Mouse (Mus musculus) embryonic stem cell, embryonic (primary cell): ENCODE measurements around the gene Pgs1.

ENCODE experiments used
- CTCF ChIA-PET, 4 experiments: fragments of 300-600 bp in 2 of 4; fragments of 350-600 bp in 2 of 4; sonication (Branson Sonifier 250); formaldehyde crosslinking; loops; one replicate each; lab custom pipeline; 2022; ENCODE audit warnings: inconsistent platforms in 2 of 4; lab: Charles Lee
- POLR2A ChIA-PET, 4 experiments: fragments of 300-600 bp in 2 of 4; fragments of 350-600 bp in 2 of 4; sonication (Branson Sonifier 250); formaldehyde crosslinking; loops; one replicate each; lab custom pipeline; 2022; ENCODE audit warnings: antibody characterized with exemption in 4 of 4, inconsistent platforms in 1 of 4; lab: Charles Lee

Gene Pgs1

DNA sequence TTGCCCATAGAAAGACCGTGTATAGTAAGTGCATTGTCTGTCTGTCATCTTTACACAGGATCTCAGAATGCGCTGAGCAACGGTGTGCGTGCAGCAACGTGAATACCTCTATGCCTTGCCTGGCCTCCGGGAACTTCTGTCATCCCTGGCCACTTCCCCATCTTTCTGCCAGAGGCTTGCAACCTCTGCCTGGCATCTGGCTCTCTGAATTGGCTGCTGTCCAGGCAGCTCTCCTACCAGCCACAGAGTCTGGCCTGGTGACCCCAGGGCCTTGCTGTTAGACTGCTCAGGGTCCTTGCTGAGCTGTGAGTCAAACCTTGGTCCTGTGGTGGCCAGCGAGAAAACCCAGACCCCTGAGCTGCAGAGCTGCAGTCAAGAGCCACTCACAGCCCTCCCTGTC is 27.9 kb upstream of the Pgs1 start:
- CTCF ChIA-PET: interaction anchor here in 2 of 4 experiments (0.6 to 1.4 kb wide), 3 partner anchors 9 to 1062 kb away, joined by 3 to 6 read pairs (median 3); no protein-coding TSS in a partner anchor

GRCm38 (mm10) chr11:117959166-117959565 is 26.9 kb upstream of the Pgs1 start:
- POLR2A ChIA-PET: interaction anchor here in 2 of 4 experiments (1.0 to 16.8 kb wide), 13 partner anchors 7 to 78 kb away, joined by 3 to 236 read pairs (median 4); partner anchors contain the start of gene Socs3 (in 2 of the 2)

More for the DNA sequence above, 27.9 kb upstream of the Pgs1 start:
- POLR2A ChIA-PET: interaction anchor here in 3 of 4 experiments (0.6 to 16.8 kb wide), 13 partner anchors 8 to 69 kb away, joined by 3 to 236 read pairs (median 3); partner anchors contain the start of gene Socs3 (in 3 of the 3)

GRCm38 (mm10) chr11:117959741-117960381 is 26.2 kb upstream of the Pgs1 start:
- ChIA-PET CTCF (interaction anchor here in 3 of 4 experiments (0.6 to 1.1 kb wide), 7 partner anchors 10 to 956 kb away, joined by 3 to 6 read pairs (median 4); partner anchors contain the start of gene Socs3 (in 1 of the 3)), POLR2A (interaction anchor here in 3 of 4 experiments (0.5 to 16.8 kb wide), 15 partner anchors 6 to 569 kb away, joined by 3 to 236 read pairs (median 4); partner anchors contain the start of gene Socs3 (in 2 of the 3))

More at GRCm38 (mm10) chr11:117959166-117959565, 26.9 kb upstream of the Pgs1 start:
- CTCF ChIA-PET: interaction anchor here in 3 of 4 experiments (0.6 to 1.4 kb wide), 5 partner anchors 10 to 955 kb away, joined by 3 to 6 read pairs (median 3); no protein-coding TSS in a partner anchor

GRCm38 (mm10) chr11:117960601-117961000 is 25.5 kb upstream of the Pgs1 start:
- CTCF ChIA-PET: interaction anchor here in 1 of 4 experiments (1.1 kb wide), 1 partner anchor 48 kb away, joined by 3 read pairs; no protein-coding TSS in a partner anchor
- POLR2A ChIA-PET: interaction anchor here in 3 of 4 experiments (0.7 to 16.8 kb wide), 14 partner anchors 6 to 549 kb away, joined by 3 to 236 read pairs (median 4); partner anchors contain the start of gene Socs3 (in 2 of the 3)

- ChIA-PET POLR2A (interaction anchor here (0.6 to 11.9 kb wide), 63 partner anchors 8 to 891 kb away, joined by 3 to 236 read pairs (median 5); partner anchors contain the start of genes Pgs1 (in 2 of the 4), Tnrc6c (in 1 of the 4) and Usp36 (in 1 of the 4)), CTCF (interaction anchor here in 3 of 4 experiments (1.2 to 3.4 kb wide), 11 partner anchors 13 to 112 kb away, joined by 3 to 18 read pairs (median 4); no protein-coding TSS in a partner anchor)
These were observed 23.6 kb upstream of the Pgs1 start for GRCm38 (mm10) chr11:117962228-117963067.

- CTCF ChIA-PET: interaction anchor here in 3 of 4 experiments (0.6 to 3.4 kb wide), 17 partner anchors 13 to 168 kb away, joined by 3 to 18 read pairs (median 4); no protein-coding TSS in a partner anchor
- POLR2A ChIA-PET: interaction anchor here (0.5 to 11.9 kb wide), 72 partner anchors 8 to 1123 kb away, joined by 3 to 236 read pairs (median 5); partner anchors contain the start of genes Pgs1 (in 2 of the 4), Usp36 (in 2 of the 4), Afmid (in 1 of the 4) and Birc5 (in 1 of the 4)
These were observed 22.9 kb upstream of the Pgs1 start for GRCm38 (mm10) chr11:117963091-117963793.

DNA sequence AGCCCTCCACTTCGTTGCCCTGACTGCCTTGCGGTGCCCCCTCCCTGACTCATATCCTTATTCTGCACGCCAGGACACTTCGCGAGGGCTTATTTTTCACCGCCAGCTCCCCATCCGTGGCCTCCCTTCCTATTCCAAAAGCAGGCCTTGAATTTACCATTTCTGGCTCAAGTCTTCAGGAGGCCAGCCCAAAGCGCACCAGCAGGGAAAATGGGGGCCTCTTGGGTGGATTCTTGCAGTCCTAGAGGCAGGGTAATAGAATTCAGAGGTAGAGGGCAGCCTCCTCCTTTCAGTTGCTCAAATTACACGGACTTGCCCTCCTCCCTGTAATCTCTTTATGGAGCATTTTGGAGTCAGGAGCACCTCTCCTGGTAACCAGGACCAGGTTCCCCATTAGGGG is 22.2 kb upstream of the Pgs1 start:
- POLR2A ChIA-PET: interaction anchor here (0.5 to 11.9 kb wide), 55 partner anchors 10 to 1122 kb away, joined by 3 to 236 read pairs (median 5); partner anchors contain the start of genes Pgs1 (in 2 of the 4), Usp36 (in 2 of the 4), Afmid (in 1 of the 4) and Birc5 (in 1 of the 4)
- CTCF ChIA-PET: interaction anchor here in 3 of 4 experiments (0.6 to 3.4 kb wide), 15 partner anchors 12 to 169 kb away, joined by 3 to 18 read pairs (median 4); no protein-coding TSS in a partner anchor

GRCm38 (mm10) chr11:117964294-117964693 is 21.8 kb upstream of the Pgs1 start:
- ChIA-PET CTCF (interaction anchor here in 3 of 4 experiments (1.3 to 4.0 kb wide), 6 partner anchors 11 to 52 kb away, joined by 4 to 18 read pairs (median 7); no protein-coding TSS in a partner anchor), POLR2A (interaction anchor here in 3 of 4 experiments (0.7 to 11.9 kb wide), 30 partner anchors 9 to 310 kb away, joined by 3 to 236 read pairs (median 13); partner anchors contain the start of gene Pgs1 (in 1 of the 3))

GRCm38 (mm10) chr11:117965052-117965451 is 21.0 kb upstream of the Pgs1 start:
- ChIA-PET POLR2A (interaction anchor here in 3 of 4 experiments (0.6 to 11.9 kb wide), 35 partner anchors 9 to 311 kb away, joined by 3 to 236 read pairs (median 7); partner anchors contain the start of genes Pgs1 (in 1 of the 3) and Tnrc6c (in 1 of the 3)), CTCF (interaction anchor here in 2 of 4 experiments (1.0 to 4.0 kb wide), 5 partner anchors 10 to 53 kb away, joined by 4 to 18 read pairs (median 9); no protein-coding TSS in a partner anchor)

DNA sequence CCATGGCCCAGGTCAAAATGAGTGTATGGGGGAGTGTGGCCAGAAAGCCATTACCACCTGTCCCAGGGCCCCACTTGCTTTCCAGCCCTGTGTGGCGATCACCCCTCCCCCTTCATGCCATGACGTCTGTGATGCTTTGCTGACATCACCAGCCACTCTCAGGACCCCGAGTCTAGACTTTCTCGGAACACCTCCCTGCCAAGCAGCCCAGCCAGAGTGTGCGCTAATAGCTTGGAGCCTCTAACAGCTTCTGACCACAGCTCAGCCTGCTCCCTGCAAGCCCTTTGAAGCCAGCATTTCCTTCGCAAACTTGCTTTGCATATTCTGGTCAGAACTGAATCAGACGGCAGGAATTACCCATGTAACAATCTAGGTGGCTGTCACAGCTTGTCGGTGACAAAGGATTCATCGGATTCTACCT is 20.5 kb upstream of the Pgs1 start:
- ChIA-PET POLR2A (interaction anchor here in 3 of 4 experiments (0.6 to 11.9 kb wide), 31 partner anchors 9 to 311 kb away, joined by 3 to 236 read pairs (median 7); partner anchors contain the start of genes Pgs1 (in 1 of the 3) and Tnrc6c (in 1 of the 3)), CTCF (interaction anchor here in 2 of 4 experiments (1.0 to 4.0 kb wide), 4 partner anchors 10 to 53 kb away, joined by 4 to 16 read pairs (median 6); no protein-coding TSS in a partner anchor)

GRCm38 (mm10) chr11:117966506-117967100 is 19.5 kb upstream of the Pgs1 start:
- CTCF ChIA-PET: interaction anchor here in 2 of 4 experiments (1.0 to 4.0 kb wide), 4 partner anchors 9 to 54 kb away, joined by 3 to 16 read pairs (median 6); no protein-coding TSS in a partner anchor
- POLR2A ChIA-PET: interaction anchor here in 3 of 4 experiments (0.8 to 11.9 kb wide), 44 partner anchors 7 to 299 kb away, joined by 3 to 236 read pairs (median 6); partner anchors contain the start of genes Pgs1 (in 2 of the 3), Afmid (in 1 of the 3), Birc5 (in 1 of the 3) and Tk1 (in 1 of the 3)

DNA sequence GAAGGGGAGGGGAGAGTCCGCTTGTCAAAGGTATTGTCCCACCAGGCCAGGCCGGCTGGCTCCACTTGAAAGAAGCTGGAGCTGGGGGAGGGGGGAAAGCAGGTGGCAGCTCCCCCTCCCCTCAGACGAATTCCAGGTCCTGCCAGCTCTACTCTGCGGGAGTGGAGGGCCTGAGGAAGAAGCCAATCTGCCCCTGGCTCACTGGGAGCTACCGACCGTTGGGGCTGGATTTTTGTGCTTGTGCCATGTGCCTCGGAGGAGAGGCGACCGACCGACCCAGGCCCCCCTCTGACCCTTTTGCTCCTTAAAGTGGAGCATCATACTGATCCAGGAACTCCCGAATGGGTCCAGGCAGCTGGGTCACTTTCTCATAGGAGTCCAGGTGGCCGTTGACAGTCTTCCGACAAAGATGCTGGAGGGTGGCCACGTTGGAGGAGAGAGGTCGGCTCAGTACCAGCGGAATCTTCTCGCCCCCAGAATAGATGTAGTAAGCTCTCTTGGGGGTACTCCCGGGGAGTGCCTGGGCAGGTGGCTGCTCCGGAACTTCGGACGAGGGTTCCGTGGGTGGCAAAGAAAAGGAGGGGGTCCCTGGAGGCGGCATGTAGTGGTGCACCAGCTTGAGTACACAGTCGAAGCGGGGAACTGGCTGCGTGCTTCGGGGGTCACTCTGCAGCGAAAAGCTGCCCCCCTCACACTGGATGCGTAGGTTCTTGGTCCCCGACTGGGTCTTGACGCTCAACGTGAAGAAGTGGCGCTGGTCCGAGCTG is 18.7 kb upstream of the Pgs1 start:
- ChIA-PET POLR2A (interaction anchor here in 3 of 4 experiments (0.6 to 11.9 kb wide), 61 partner anchors 7 to 1288 kb away, joined by 3 to 236 read pairs (median 4); partner anchors contain the start of genes Pgs1 (in 3 of the 3), Afmid (in 1 of the 3), Birc5 (in 1 of the 3) and Tk1 (in 1 of the 3)), CTCF (interaction anchor here in 2 of 4 experiments (1.0 to 4.0 kb wide), 5 partner anchors 51 to 55 kb away, joined by 3 to 25 read pairs (median 6); no protein-coding TSS in a partner anchor)

DNA sequence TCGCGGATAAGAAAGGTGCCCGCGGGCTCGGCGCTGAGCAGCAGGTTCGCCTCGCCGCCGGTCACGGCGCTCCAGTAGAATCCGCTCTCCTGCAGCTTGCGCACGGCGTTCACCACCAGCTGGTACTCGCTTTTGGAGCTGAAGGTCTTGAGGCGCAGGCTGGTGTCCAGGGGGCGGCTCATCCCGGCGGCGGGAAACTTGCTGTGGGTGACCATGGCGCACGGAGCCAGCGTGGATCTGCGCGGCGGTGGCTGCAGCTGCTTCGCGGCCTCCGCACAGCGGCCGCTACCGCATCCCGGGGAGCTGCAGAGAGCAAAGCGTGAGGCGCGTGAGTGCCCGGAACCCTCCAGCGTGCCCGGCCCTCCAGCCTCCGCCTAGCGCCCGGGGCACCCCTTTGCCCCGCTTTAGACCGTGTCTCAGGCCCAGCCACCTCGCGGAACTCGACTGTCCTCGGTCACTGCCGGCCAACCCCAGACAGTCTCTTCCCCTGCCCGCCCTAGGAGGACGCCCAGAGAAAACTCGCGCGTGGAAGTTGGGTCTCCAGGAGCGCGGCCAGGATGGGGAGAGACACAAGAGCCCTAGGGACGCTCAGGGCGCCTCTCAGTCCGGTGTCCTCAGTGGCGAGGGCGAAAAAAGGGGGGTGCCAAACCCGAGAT is 17.9 kb upstream of the Pgs1 start:
- CTCF ChIA-PET: interaction anchor here in 3 of 4 experiments (1.4 to 4.0 kb wide), 8 partner anchors 11 to 55 kb away, joined by 3 to 25 read pairs (median 13); no protein-coding TSS in a partner anchor
- POLR2A ChIA-PET: interaction anchor here in 3 of 4 experiments (0.6 to 11.9 kb wide), 84 partner anchors 6 to 1287 kb away, joined by 3 to 236 read pairs (median 8); partner anchors contain the start of genes Pgs1 (in 3 of the 3), Birc5 (in 1 of the 3), Engase (in 1 of the 3) and Tmem235 (in 1 of the 3)
